26 mouse cellular contexts compared by ENCODE assay signal in genomic region chr5:9621417-9622067, GRCm38 (mm10).
"Had no signal": no experiment of that assay in that cellular context is flagged by ENCODE, and none has a peak within 500 bp of the region (broad histone marks: within the 10 kb centered on the region; RNA-seq: fewer than 3 reads in every experiment).

No protein-coding gene starts in this region.

- H3K9me3 ChIP-seq: heart, embryonic 10.5 days; heart, embryonic 12.5 days; hindbrain, embryonic 10.5 days; hindbrain, embryonic 12.5 days; intestine, embryonic 15.5 days; limb, embryonic 15.5 days; liver, embryonic 12.5 days had no signal

- H3K27me3 ChIP-seq: heart, embryonic 12.5 days; hindbrain, embryonic 12.5 days; intestine, embryonic 15.5 days; limb, embryonic 15.5 days; liver, embryonic 12.5 days had no signal

- ATAC-seq: hindbrain, embryonic 16.5 days; inflammation-experienced regulatory T-cells, adult 6 months; intestine, embryonic 15.5 days; intestine, postnatal 0 days; liver, embryonic 12.5 days had no signal

- H3K4me3 ChIP-seq: gastrocnemius, adult 2 months; heart, embryonic 10.5 days; heart, embryonic 12.5 days; hindbrain, embryonic 10.5 days; hindbrain, embryonic 12.5 days; intestine, embryonic 15.5 days; layer of hippocampus, adult 2 months; left cerebral cortex, adult 2 months; limb, embryonic 15.5 days; liver, embryonic 12.5 days had no signal

- DNase-seq: gastrocnemius, adult 2 months; gastrocnemius, postnatal 10 days; gastrocnemius, postnatal 25 days; heart, adult 18-20 months; heart, postnatal 10 days; heart, postnatal 4 days; kidney, adult 18-20 months; kidney, adult 8-10 months; kidney, postnatal 10 days; kidney, postnatal 25 days; kidney, postnatal 4 days; left cerebral cortex, postnatal 4 days had no signal

- H3K4me2 ChIP-seq: heart, embryonic 12.5 days; hindbrain, embryonic 12.5 days; hindbrain, embryonic 14.5 days; intestine, embryonic 15.5 days; limb, embryonic 15.5 days; liver, embryonic 12.5 days had no signal

- H3K9ac ChIP-seq: heart, embryonic 12.5 days; hindbrain, embryonic 12.5 days; hindbrain, embryonic 14.5 days; intestine, embryonic 15.5 days; limb, embryonic 15.5 days; liver, embryonic 12.5 days; liver, embryonic 14.5 days had no signal

- H3K36me3 ChIP-seq: heart, embryonic 10.5 days; heart, embryonic 12.5 days; hindbrain, embryonic 10.5 days; hindbrain, embryonic 12.5 days; intestine, embryonic 15.5 days; limb, embryonic 15.5 days; liver, embryonic 12.5 days had no signal

- H3K27ac ChIP-seq: gastrocnemius, adult 2 months; heart, embryonic 10.5 days; hindbrain, embryonic 10.5 days; hindbrain, embryonic 12.5 days; intestine, embryonic 15.5 days; layer of hippocampus, adult 2 months; limb, embryonic 15.5 days; liver, embryonic 12.5 days; liver, embryonic 14.5 days had no signal

- H3K4me1 ChIP-seq: heart, embryonic 10.5 days; heart, embryonic 12.5 days; intestine, embryonic 15.5 days; limb, embryonic 15.5 days; liver, embryonic 12.5 days had no signal
